Mouse (Mus musculus) liver, postnatal 0 days (tissue): ENCODE data around the gene Xrcc4.

ENCODE experiments used
- CTCF ChIP-seq: sonication (generic); IDR thresholded peaks from 2 replicates; pipeline ENCODE4 v1.5.1; 2016; ENCODE audit warnings: antibody characterized with exemption, low read depth
- EP300 ChIP-seq: IDR thresholded peaks from 2 replicates; pipeline ENCODE4 v1.6.1; 2016; ENCODE audit warnings: antibody characterized with exemption, low read depth, mild to moderate bottlenecking

- TF ChIP-seq CTCF: no peak
- no peak for TF ChIP-seq EP300
These were observed 350.4 kb downstream of the Xrcc4 start for GRCm38 (mm10) chr13:89738776-89739695.
